Mouse (Mus musculus) liver, adult 2 months (tissue): ENCODE measurements at regions not wholly inside any gene's neighbourhood (a gene's known extent, or its start where the extent isn't known, plus 50 kb on each side); places are given as distances from the start of the nearest gene placed in this dataset.

ENCODE experiments used
- CTCF ChIP-seq: fragments of 200-500 bp; IDR thresholded peaks from 2 replicates; pipeline ENCODE4 v1.5.1; 2011; ENCODE audit warnings: low read depth, low read length, control low read depth
- POLR2A ChIP-seq: fragments of 200-500 bp; IDR thresholded peaks from 2 replicates; pipeline ENCODE4 v1.6.1; 2011; ENCODE audit warnings: low read length, control low read depth; ENCODE audit not compliant: insufficient read depth; ENCODE audit errors: extremely low read depth

- TF ChIP-seq POLR2A (no peak), CTCF (no peak)
Measured at GRCm38 (mm10) chr8:93632896-93633295, 97.3 kb upstream of the Ces5a start.
